Mouse (Mus musculus) MEL (cell line): Measurements from ENCODE around the gene Lpcat1. TPM values are rescaled to one million over a fixed set of nuclear protein-coding genes. Genes with fewer than 3 reads are reported as not detected.

Experiments used
- DNase-seq: peaks from one replicate; pipeline ENCODE4 v3.0.0; 2011; ENCODE audit warnings: low read depth, low spot score
- H3K27ac ChIP-seq: 2 replicates; pipeline ENCODE4 v1.5.1; 2012; ENCODE audit warnings: low read depth, mild to moderate bottlenecking, control low read depth, low read length, moderate library complexity; ENCODE audit not compliant: control insufficient read depth
- H3K27me3 ChIP-seq, 2 experiments: fragments of 150-350 bp in 1 of 2; sonication (generic) in 1 of 2; 2 replicates each; pipeline ENCODE4 v1.6.1; 2012; ENCODE audit warnings: low read length in 2 of 2, mild to moderate bottlenecking in 2 of 2, improper control_type of control experiment in 1 of 2, moderate library complexity in 1 of 2; ENCODE audit not compliant: insufficient read depth in 2 of 2, control insufficient read depth in 1 of 2
- H3K36me3 ChIP-seq, 2 experiments: 2 replicates each; pipeline ENCODE4 v1.6.1; 2012 to 2014; ENCODE audit warnings: low read length in 2 of 2, improper control_type of control experiment in 1 of 2, inconsistent platforms in 1 of 2, mild to moderate bottlenecking in 1 of 2; ENCODE audit not compliant: insufficient read depth in 2 of 2, control insufficient read depth in 1 of 2
- H3K4me1 ChIP-seq, 2 experiments: fragments of 150-350 bp in 1 of 2; sonication (generic) in 1 of 2; 2 replicates each; pipeline ENCODE4 v1.6.1; 2012; ENCODE audit warnings: low read length in 2 of 2, improper control_type of control experiment in 1 of 2, mild to moderate bottlenecking in 1 of 2; ENCODE audit not compliant: insufficient read depth in 2 of 2, control insufficient read depth in 1 of 2
- H3K4me3 ChIP-seq, 2 experiments: fragments of 150-350 bp in 1 of 2; sonication (generic) in 1 of 2; 2 replicates each; pipeline ENCODE4 v1.5.1; 2012; ENCODE audit warnings: low read depth in 2 of 2, low read length in 2 of 2, mild to moderate bottlenecking in 2 of 2, moderate library complexity in 2 of 2, control low read depth in 1 of 2, improper control_type of control experiment in 1 of 2; ENCODE audit not compliant: control insufficient read depth in 1 of 2, insufficient read depth in 1 of 2
- H3K79me2 ChIP-seq: 2 replicates; pipeline ENCODE4 v1.6.1; 2012; ENCODE audit warnings: mild to moderate bottlenecking, low read length, moderate library complexity; ENCODE audit not compliant: control insufficient read depth, poor library complexity, insufficient read depth
- H3K9ac ChIP-seq: 2 replicates; pipeline ENCODE4 v1.6.1; 2012; ENCODE audit warnings: low read depth, mild to moderate bottlenecking, control low read depth, low read length, moderate library complexity; ENCODE audit not compliant: control insufficient read depth, poor library complexity, severe bottlenecking
- H3K9me3 ChIP-seq: fragments of 150-350 bp; sonication (generic); replicated peaks from 2 replicates; pipeline ENCODE4 v1.6.1; 2012; ENCODE audit warnings: mild to moderate bottlenecking, low read length, improper control_type of control experiment, moderate library complexity; ENCODE audit not compliant: insufficient read depth
- CHD1 ChIP-seq: IDR thresholded peaks from 2 replicates; pipeline ENCODE4 v1.6.1; 2012; ENCODE audit warnings: low read depth, mild to moderate bottlenecking, inconsistent platforms, low read length, improper control_type of control experiment
- CHD2 ChIP-seq: IDR thresholded peaks from 2 replicates; pipeline ENCODE4 v1.6.1; 2011; ENCODE audit warnings: low read length, improper control_type of control experiment
- CTCF ChIP-seq, 3 experiments: IDR thresholded peaks in 2 of 3; conservative IDR thresholded peaks in 1 of 3; 2 replicates each; pipeline ENCODE4 v1.5.1; 2011 to 2012; ENCODE audit warnings: low read length in 3 of 3, low read depth in 2 of 3, mild to moderate bottlenecking in 2 of 3, improper control_type of control experiment in 1 of 3, inconsistent platforms in 1 of 3, mixed read lengths in 1 of 3, moderate library complexity in 1 of 3; ENCODE audit not compliant: control insufficient read depth in 1 of 3, insufficient read depth in 1 of 3, poor library complexity in 1 of 3, severe bottlenecking in 1 of 3
- E2F4 ChIP-seq: IDR thresholded peaks from 2 replicates; pipeline ENCODE4 v1.6.1; 2011; ENCODE audit warnings: low read depth, low read length, improper control_type of control experiment, borderline replicate concordance
- GABPA ChIP-seq: IDR thresholded peaks from 2 replicates; pipeline ENCODE4 v1.6.1; 2012; ENCODE audit warnings: low read depth, mild to moderate bottlenecking, inconsistent platforms, low read length, improper control_type of control experiment, moderate library complexity
- GATA1 ChIP-seq: IDR thresholded peaks from 2 replicates; pipeline ENCODE4 v1.6.1; 2011; ENCODE audit warnings: low read depth, low read length, improper control_type of control experiment
- HCFC1 ChIP-seq: IDR thresholded peaks from 2 replicates; pipeline ENCODE4 v1.6.1; 2012; ENCODE audit warnings: low read depth, mild to moderate bottlenecking, inconsistent platforms, low read length, improper control_type of control experiment, moderate library complexity
- JUND ChIP-seq: IDR thresholded peaks from 2 replicates; pipeline ENCODE4 v1.6.1; 2011; ENCODE audit warnings: low read depth, mild to moderate bottlenecking, improper control_type of control experiment, low read length
- KAT2A ChIP-seq: conservative IDR thresholded peaks from 2 replicates; pipeline ENCODE4 v1.6.1; 2012; ENCODE audit warnings: low read depth, low read length, improper control_type of control experiment, inconsistent platforms
- MAX ChIP-seq: IDR thresholded peaks from 2 replicates; pipeline ENCODE4 v1.6.1; 2011; ENCODE audit warnings: low read length, improper control_type of control experiment
- POLR2AphosphoS2 ChIP-seq: IDR thresholded peaks from 2 replicates; pipeline ENCODE4 v1.6.1; 2011; ENCODE audit warnings: low read length, improper control_type of control experiment
- POLR2AphosphoS5 ChIP-seq: IDR thresholded peaks from 2 replicates; pipeline ENCODE4 v1.6.1; 2012; ENCODE audit warnings: low read depth, borderline replicate concordance, mild to moderate bottlenecking, inconsistent platforms, low read length, moderate library complexity, mixed read lengths
- RAD21 ChIP-seq: IDR thresholded peaks from 2 replicates; pipeline ENCODE4 v1.6.1; 2011; ENCODE audit warnings: mild to moderate bottlenecking, low read depth, low read length, improper control_type of control experiment
- SIN3A ChIP-seq: IDR thresholded peaks from 2 replicates; pipeline ENCODE4 v1.6.1; 2012; ENCODE audit warnings: low read length, improper control_type of control experiment, inconsistent platforms
- TAL1 ChIP-seq: IDR thresholded peaks from 2 replicates; pipeline ENCODE4 v1.6.1; 2012; ENCODE audit warnings: mild to moderate bottlenecking, inconsistent platforms, low read length, moderate library complexity, mixed read lengths
- TCF12 ChIP-seq: IDR thresholded peaks from 2 replicates; pipeline ENCODE4 v1.6.1; 2014; ENCODE audit warnings: low read depth, mild to moderate bottlenecking, inconsistent platforms, low read length, improper control_type of control experiment, moderate library complexity
- UBTF ChIP-seq: IDR thresholded peaks from 2 replicates; pipeline ENCODE4 v1.6.1; 2012; ENCODE audit warnings: low read depth, mild to moderate bottlenecking, inconsistent platforms, low read length, improper control_type of control experiment, moderate library complexity, borderline replicate concordance; ENCODE audit not compliant: insufficient read depth
- USF1 ChIP-seq: IDR thresholded peaks from 2 replicates; pipeline ENCODE4 v1.6.1; 2014; ENCODE audit warnings: low read depth, mild to moderate bottlenecking, inconsistent platforms, low read length, improper control_type of control experiment, moderate library complexity
- USF2 ChIP-seq, 2 experiments: IDR thresholded peaks; 2 replicates each; pipeline ENCODE4 v1.6.1; 2011 to 2012; ENCODE audit warnings: improper control_type of control experiment in 2 of 2, low read length in 2 of 2, borderline replicate concordance in 1 of 2, inconsistent platforms in 1 of 2, low read depth in 1 of 2, mild to moderate bottlenecking in 1 of 2; ENCODE audit not compliant: insufficient read depth in 1 of 2
- ZC3H11A ChIP-seq: IDR thresholded peaks from 2 replicates; pipeline ENCODE4 v1.6.1; 2012; ENCODE audit warnings: low read depth, mild to moderate bottlenecking, inconsistent platforms, low read length, improper control_type of control experiment
- ZKSCAN1 ChIP-seq: IDR thresholded peaks from 2 replicates; pipeline ENCODE4 v1.6.1; 2012; ENCODE audit warnings: low read depth, mild to moderate bottlenecking, inconsistent platforms, low read length, improper control_type of control experiment, moderate library complexity
- polyA plus RNA-seq, 2 experiments: library from polyadenylated mRNA; stranded (reverse) in 1 of 2; unstranded in 1 of 2; fragments of >175 nt in 1 of 2; fragments of >200 nt in 1 of 2; gene quantifications; 2 replicates each; pipeline versions ENCODE4 v1.2.1 to v1.2.4; 2012; ENCODE audit warnings: low replicate concordance in 2 of 2, low read depth in 1 of 2; ENCODE audit not compliant: insufficient read length in 2 of 2, insufficient read depth in 1 of 2, missing spikeins in 1 of 2
- total RNA-seq: library from RNA; depleted of rRNA; stranded (reverse); fragments of 300-350 nt; gene quantifications from 2 replicates; pipeline ENCODE4 v1.2.3, GENCODE M21; 2012

The Lpcat1 gene
- total and polyA plus RNA-seq, 3 experiments: 31.5 to 38.8 TPM; not detected in 1

DNA sequence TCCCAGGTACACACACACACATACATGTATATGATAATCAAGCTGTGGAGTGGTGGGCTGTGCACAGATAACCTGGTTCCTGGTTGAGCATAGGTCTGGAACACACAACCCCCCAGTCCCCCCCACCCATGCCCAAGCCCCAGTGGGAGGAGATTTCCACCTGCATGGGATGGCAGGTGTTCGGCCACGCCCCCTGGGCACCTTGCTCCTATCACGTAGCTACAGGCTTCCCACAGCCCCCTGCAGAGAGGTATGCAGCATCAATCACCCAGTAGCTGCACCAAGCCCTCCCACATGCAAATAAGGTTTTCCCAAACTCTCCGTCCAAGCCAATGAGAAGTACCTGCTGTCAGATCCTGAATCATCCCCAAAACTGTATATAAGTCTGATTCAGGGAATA, 49.9 kb downstream of the Lpcat1 start:
- DNase-seq: no peak
- H3K36me3 ChIP-seq: peaks cover 0 to 2% of the 10 kb centered on the region in 2 experiments; a peak in 1 of 4 replicates

DNA sequence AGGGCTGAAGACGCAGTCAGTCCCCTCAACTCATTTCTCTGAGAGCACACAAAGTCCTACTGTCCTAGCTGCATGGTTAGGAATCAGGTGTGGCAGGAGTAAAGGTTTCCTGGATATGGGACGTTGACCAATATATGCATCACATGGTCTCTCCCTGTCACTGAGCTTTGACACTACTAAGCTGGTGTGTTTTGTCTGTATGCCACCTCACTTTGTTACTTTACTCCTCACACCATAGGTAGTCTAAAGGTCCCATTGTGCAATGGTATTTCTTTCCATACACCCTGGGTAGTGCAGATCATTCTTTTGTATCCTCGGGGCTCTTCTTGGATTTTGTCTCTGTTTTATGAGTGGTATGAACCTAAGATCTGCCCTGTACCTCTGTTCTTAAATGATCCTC, 66.7 kb downstream of the Lpcat1 start:
- Histone ChIP-seq H3K4me1 (peaks cover 0 to 15% of the 10 kb centered on the region in 2 experiments; a peak in 3 of 4 replicates), H3K27me3 (no peaks in the 10 kb centered on the region; a peak in 1 of 4 replicates), H3K36me3 (peaks cover 0 to 11% of the 10 kb centered on the region in 2 experiments; a peak in 2 of 4 replicates), H3K27ac (no peak overlapping the region), H3K9me3 (no peaks in the 10 kb centered on the region), H3K4me3 (no peak overlapping the region), H3K79me2 (no peaks in the 10 kb centered on the region), H3K9ac (no peak overlapping the region)
- TF ChIP-seq USF2 (IDR thresholded peaks at IDR 0.05; ENCODE audit: borderline replicate concordance in 1 of 2, insufficient read depth in 1 of 2, low read depth in 1 of 2, low read length in 2 of 2): no peak
- TF ChIP-seq USF1: no peak
- no peak for TF ChIP-seq ZC3H11A
- no peak for TF ChIP-seq UBTF
- TF ChIP-seq GATA1: no peak
- TF ChIP-seq MAX: no peak
- no peak for TF ChIP-seq E2F4
- no peak for TF ChIP-seq CTCF (IDR thresholded peaks at IDR 0.05 in 2 of 3, conservative IDR thresholded peaks at IDR 0.05 in 1 of 3; ENCODE audit: control insufficient read depth in 1 of 3, insufficient read depth in 1 of 3, low read depth in 2 of 3, low read length in 3 of 3, poor library complexity in 1 of 3, severe bottlenecking in 1 of 3)
- no peak for TF ChIP-seq POLR2AphosphoS5
- TF ChIP-seq JUND: no peak
- no peak for TF ChIP-seq RAD21
- no peak for DNase-seq

More for the DNA sequence above, 49.9 kb downstream of the Lpcat1 start:
- Histone ChIP-seq H3K4me3 (no peak overlapping the region), H3K9ac (no peak overlapping the region), H3K4me1 (no peaks in the 10 kb centered on the region), H3K79me2 (no peaks in the 10 kb centered on the region), H3K27ac (no peak overlapping the region), H3K9me3 (no peaks in the 10 kb centered on the region), H3K27me3 (no peaks in the 10 kb centered on the region; a peak in 1 of 4 replicates)
- TF ChIP-seq KAT2A (no peak), ZKSCAN1 (no peak), RAD21 (no peak), GATA1 (no peak), CHD1 (no peak), GABPA (no peak), TCF12 (no peak), HCFC1 (no peak), CTCF (IDR thresholded peaks at IDR 0.05 in 2 of 3, conservative IDR thresholded peaks at IDR 0.05 in 1 of 3; ENCODE audit: control insufficient read depth in 1 of 3, insufficient read depth in 1 of 3, low read depth in 2 of 3, low read length in 3 of 3, poor library complexity in 1 of 3, severe bottlenecking in 1 of 3) (no peak), POLR2AphosphoS2 (no peak), E2F4 (no peak), SIN3A (no peak), TAL1 (no peak), CHD2 (no peak)
